14 mouse cellular contexts compared by ENCODE assay signal in the genomic region with DNA sequence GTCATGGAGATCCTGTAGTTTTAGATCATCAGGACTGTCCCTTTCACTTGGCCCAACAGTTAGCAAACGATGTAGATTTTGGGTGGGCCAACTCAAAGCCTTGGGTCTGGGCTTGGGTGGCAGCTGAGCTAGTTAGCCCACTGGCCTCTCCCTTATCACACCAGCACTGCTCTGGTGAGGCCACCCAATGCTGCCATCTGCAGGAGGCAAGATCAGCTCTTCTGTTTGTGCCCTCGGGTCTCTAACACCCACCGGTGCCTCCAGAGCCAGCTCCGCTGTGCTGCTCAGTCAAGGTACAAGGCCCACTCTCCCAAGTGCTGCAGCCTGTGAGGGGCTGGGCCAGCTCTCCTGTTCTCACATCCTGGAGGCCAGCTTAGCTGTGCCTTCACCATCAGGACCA. TPM values are rescaled to one million over a fixed set of nuclear protein-coding genes. Genes with fewer than 3 reads are reported as not detected.
DNase-seq lines count a peak whose midpoint lies in the region; ATAC-seq and TF ChIP-seq lines count a peak whose summit lies in the region.
"Had no signal": no experiment of that assay in that cellular context is flagged by ENCODE, and none has a peak within 500 bp of the region (broad histone marks: within the 10 kb centered on the region; RNA-seq: fewer than 3 reads in every experiment).

No protein-coding gene starts in this region.

- H3K4me1 ChIP-seq in kidney, postnatal 0 days (replicated peaks; ENCODE audit: insufficient read depth, low read length), result no peaks in the 10 kb centered on the region
- no peaks in the 10 kb centered on the region for H3K4me1 ChIP-seq in liver, adult 2 months (ENCODE audit: control insufficient read depth, insufficient read depth, low read length)
- H3K4me1 ChIP-seq in limb, embryonic 10.5 days, result peaks cover 4% of the 10 kb centered on the region; the same call in 1 of the 2 replicates
- H3K4me1 ChIP-seq: midbrain, embryonic 12.5 days had no signal

- H3K27me3 ChIP-seq in kidney, postnatal 0 days (ENCODE audit: insufficient read depth, low read length), result no peaks in the 10 kb centered on the region
- H3K27me3 ChIP-seq in liver, adult 2 months (ENCODE audit: control insufficient read depth, insufficient read depth, low read length), result no peaks in the 10 kb centered on the region
- H3K27me3 ChIP-seq in splenic B cell, adult 2 months (ENCODE audit: control insufficient read depth, insufficient read depth, low read length, poor library complexity, severe bottlenecking), result no peaks in the 10 kb centered on the region
- no peaks in the 10 kb centered on the region for H3K27me3 ChIP-seq in limb, embryonic 10.5 days (ENCODE audit: low read depth, poor library complexity, severe bottlenecking)
- H3K27me3 ChIP-seq: heart, embryonic 13.5 days; midbrain, embryonic 12.5 days had no signal

- no peak overlapping the region for H3K9ac ChIP-seq in kidney, postnatal 0 days (ENCODE audit: low read depth, low read length)
- no peak overlapping the region for H3K9ac ChIP-seq in liver, adult 2 months (ENCODE audit: low read depth, low read length)
- H3K9ac ChIP-seq: heart, embryonic 13.5 days; midbrain, embryonic 12.5 days had no signal

- no peak for ATAC-seq in kidney, postnatal 0 days (replicated peaks; ENCODE audit: low FRiP score, low read depth)
- ATAC-seq in CD4-positive, CD25-positive, alpha-beta regulatory T cell, adult 4 months, result peak; percentile 3

- peak; percentile 38; the same call in 1 of the 2 replicates for TF ChIP-seq CTCF in kidney, postnatal 0 days (IDR thresholded peaks at IDR 0.05; ENCODE audit: low read depth)
- 0 out of 2 replicates have a peak, but pooled peaks have one; percentile 0 for TF ChIP-seq CTCF in liver, adult 2 months (IDR thresholded peaks at IDR 0.05; ENCODE audit: low read depth, low read length)

- no peaks in the 10 kb centered on the region for H3K36me3 ChIP-seq in kidney, postnatal 0 days (ENCODE audit: insufficient read depth, low read length)
- H3K36me3 ChIP-seq in liver, adult 2 months (ENCODE audit: control insufficient read depth, insufficient read depth, low read length), result no peaks in the 10 kb centered on the region
- no peaks in the 10 kb centered on the region for H3K36me3 ChIP-seq in splenic B cell, adult 2 months (ENCODE audit: control insufficient read depth, insufficient read depth, low read length, poor library complexity, severe bottlenecking)
- H3K36me3 ChIP-seq in limb, embryonic 10.5 days, result no peaks in the 10 kb centered on the region
- H3K36me3 ChIP-seq: heart, embryonic 13.5 days; midbrain, embryonic 12.5 days had no signal

- no peaks in the 10 kb centered on the region for H3K9me3 ChIP-seq in kidney, postnatal 0 days (replicated peaks; ENCODE audit: low read length)
- H3K9me3 ChIP-seq in limb, embryonic 10.5 days (replicated peaks), result no peaks in the 10 kb centered on the region
- H3K9me3 ChIP-seq: heart, embryonic 13.5 days; midbrain, embryonic 12.5 days had no signal

- H3K4me2 ChIP-seq in kidney, postnatal 0 days (ENCODE audit: low read length), result no peak overlapping the region
- H3K4me2 ChIP-seq: heart, embryonic 13.5 days; midbrain, embryonic 12.5 days had no signal

- 84% methylated on average over 4 of the region's 4 CpGs for WGBS in kidney, postnatal 0 days
- 82% methylated on average over 4 of the region's 4 CpGs for WGBS in liver, adult 2 months
- WGBS in limb, embryonic 10.5 days, result 76% methylated on average over 4 of the region's 4 CpGs

- no peak overlapping the region for H3K4me3 ChIP-seq in kidney, postnatal 0 days (replicated peaks; ENCODE audit: low read depth, low read length)
- no peak overlapping the region for H3K4me3 ChIP-seq in liver, adult 2 months (ENCODE audit: insufficient read depth, low read depth, low read length)
- no peak overlapping the region for H3K4me3 ChIP-seq in limb, embryonic 10.5 days
- H3K4me3 ChIP-seq: heart, embryonic 13.5 days; midbrain, embryonic 12.5 days had no signal

- no peak for DNase-seq in kidney, postnatal 0 days (ENCODE audit: low spot score)
- DNase-seq in kidney, postnatal 14 days, result no peak
- no peak for DNase-seq in liver, adult 2 months (ENCODE audit: extremely low read depth, low read depth, low spot score)
- peak; percentile 71 for DNase-seq in splenic B cell, adult 2 months (ENCODE audit: low read depth, low spot score)
- no peak for DNase-seq in gastrocnemius, postnatal 10 days
- DNase-seq in adrenal gland, adult 8-10 months, result no peak
- no peak for DNase-seq in limb, embryonic 10.5 days (ENCODE audit: low spot score)

- no peak overlapping the region for H3K27ac ChIP-seq in kidney, postnatal 0 days
- no peak overlapping the region for H3K27ac ChIP-seq in liver, adult 2 months (replicated peaks; ENCODE audit: insufficient read depth, low read depth, low read length)
- no peak overlapping the region for H3K27ac ChIP-seq in limb, embryonic 10.5 days
- H3K27ac ChIP-seq: heart, embryonic 13.5 days; midbrain, embryonic 12.5 days had no signal

- TF ChIP-seq POLR2A in liver, adult 2 months (IDR thresholded peaks at IDR 0.05; ENCODE audit: extremely low read depth, insufficient read depth, low read length), result no peak

- no peaks in the 10 kb centered on the region for H3K79me2 ChIP-seq in liver, adult 2 months (ENCODE audit: control insufficient read depth, insufficient read depth, low read length)

RNA-seq across cellular contexts. Expression of gene Dusp11, which starts 5.2 kb away (rescaled TPM):
- 33.5 and 38.7 TPM in 2 replicates for polyA plus RNA-seq in kidney, postnatal 0 days (2015; fragmentation: Nextera tagmentation; extraction: Ambion mirVana)
- 100 to 1,000 TPM; 168 to 211 TPM for polyA plus RNA-seq in CD4-positive, CD25-positive, alpha-beta regulatory T cell, adult 4 months (2017; shearing (Covaris generic))
- total RNA-seq in liver, adult 2 months (2014; rRNA removed), result 26.1 and 37.7 TPM in 2 replicates
- polyA plus RNA-seq in liver, adult 2 months (2012; rRNA removed), result 19.6 and 28.9 TPM in 2 replicates
- total RNA-seq in gastrocnemius, postnatal 10 days (2021), result 10 to 100 TPM; 49.0 to 63.7 TPM
- 100 to 1,000 TPM in 3 of 4 experiments, 10 to 100 TPM in 1; 99.2 to 142 (median 122) TPM for total RNA-seq in adrenal gland, adult 8-10 months (2022)
- 39.0 and 45.0 TPM in 2 replicates for polyA plus RNA-seq in limb, embryonic 10.5 days (2016; fragmentation: Nextera tagmentation; extraction: Ambion mirVana)

RNA-seq across cellular contexts. Expression of gene Figla, which starts 49.3 kb away (rescaled TPM):
- polyA plus RNA-seq in kidney, postnatal 0 days (2015; fragmentation: Nextera tagmentation; extraction: Ambion mirVana), result not detected in 2 replicates
- not detected for polyA plus RNA-seq in CD4-positive, CD25-positive, alpha-beta regulatory T cell, adult 4 months (2017; shearing (Covaris generic))
- not detected in 2 replicates for total RNA-seq in liver, adult 2 months (2014; rRNA removed)
- polyA plus RNA-seq in liver, adult 2 months (2012; rRNA removed), result not detected in 2 replicates
- not detected for total RNA-seq in gastrocnemius, postnatal 10 days (2021)
- not detected for total RNA-seq in adrenal gland, adult 8-10 months (2022)
- polyA plus RNA-seq in limb, embryonic 10.5 days (2016; fragmentation: Nextera tagmentation; extraction: Ambion mirVana), result not detected in 2 replicates
- total RNA-seq: adrenal gland, postnatal 4 days; left cerebral cortex, adult 8-10 months had no signal
- polyA plus RNA-seq: heart, embryonic 13.5 days; inflammation-experienced regulatory T-cells, adult 6 months; midbrain, embryonic 12.5 days; stomach, embryonic 16.5 days had no signal

RNA-seq across cellular contexts. Expression of gene Nat8f1, which starts 51.2 kb away (rescaled TPM):
- 165 and 182 TPM in 2 replicates for polyA plus RNA-seq in kidney, postnatal 0 days (2015; fragmentation: Nextera tagmentation; extraction: Ambion mirVana)
- 10 to 100 TPM; 10.4 to 15.9 TPM for polyA plus RNA-seq in CD4-positive, CD25-positive, alpha-beta regulatory T cell, adult 4 months (2017; shearing (Covaris generic))
- total RNA-seq in liver, adult 2 months (2014; rRNA removed), result 328 and 390 TPM in 2 replicates
- polyA plus RNA-seq in liver, adult 2 months (2012; rRNA removed), result 627 and 681 TPM in 2 replicates
- total RNA-seq in gastrocnemius, postnatal 10 days (2021), result 1 to 10 TPM; 2.5 TPM
- 10 to 100 TPM; 52.4 to 75.3 (median 66.3) TPM for total RNA-seq in adrenal gland, adult 8-10 months (2022)
- 3.2 and 5.2 TPM in 2 replicates for polyA plus RNA-seq in limb, embryonic 10.5 days (2016; fragmentation: Nextera tagmentation; extraction: Ambion mirVana)

RNA-seq across cellular contexts. Expression of gene Tprkb, which starts 55.0 kb away (rescaled TPM):
- 53.3 and 54.3 TPM in 2 replicates for polyA plus RNA-seq in kidney, postnatal 0 days (2015; fragmentation: Nextera tagmentation; extraction: Ambion mirVana)
- 10 to 100 TPM; 34.7 to 44.8 TPM for polyA plus RNA-seq in CD4-positive, CD25-positive, alpha-beta regulatory T cell, adult 4 months (2017; shearing (Covaris generic))
- total RNA-seq in liver, adult 2 months (2014; rRNA removed), result 159 and 170 TPM in 2 replicates
- polyA plus RNA-seq in liver, adult 2 months (2012; rRNA removed), result 93.1 and 100 TPM in 2 replicates
- total RNA-seq in gastrocnemius, postnatal 10 days (2021), result 10 to 100 TPM; 22.4 to 23.3 TPM
- total RNA-seq in adrenal gland, adult 8-10 months (2022), result 10 to 100 TPM; 61.2 to 72.8 (median 68.0) TPM
- 27.5 and 32.5 TPM in 2 replicates for polyA plus RNA-seq in limb, embryonic 10.5 days (2016; fragmentation: Nextera tagmentation; extraction: Ambion mirVana)
